Mouse (Mus musculus) stomach, postnatal 0 days (tissue): Measurements from ENCODE around the gene Nudt19. TPM values are rescaled to one million over a fixed set of nuclear protein-coding genes. Genes with fewer than 3 reads are reported as not detected.

ENCODE experiments used
- ATAC-seq: fragments of 200-750 bp; cut with Nextera tagmentation; 2 replicates; pipeline ENCODE4 v1.8.0; 2017; ENCODE audit not compliant: low FRiP score, low TSS enrichment
- DNase-seq: peaks from one replicate; pipeline ENCODE4 v3.0.0-alpha.2; 2016; ENCODE audit warnings: low spot score
- H3K27ac ChIP-seq: fragments of 300-500 bp; sonication (generic); replicated peaks from 2 replicates; pipeline ENCODE4 v1.5.1; 2014; ENCODE audit warnings: mild to moderate bottlenecking, control low read depth
- H3K27me3 ChIP-seq: fragments of 300-500 bp; sonication (generic); 2 replicates; pipeline ENCODE4 v1.6.1; 2014; ENCODE audit warnings: low read length; ENCODE audit not compliant: control insufficient read depth, insufficient read depth
- H3K36me3 ChIP-seq: fragments of 300-500 bp; sonication (generic); 2 replicates; pipeline ENCODE4 v1.6.1; 2014; ENCODE audit warnings: low read length, mixed read lengths; ENCODE audit not compliant: control insufficient read depth, insufficient read depth
- H3K4me1 ChIP-seq: fragments of 300-500 bp; sonication (generic); replicated peaks from 2 replicates; pipeline ENCODE4 v1.6.1; 2014; ENCODE audit warnings: antibody characterized with exemption; ENCODE audit not compliant: control insufficient read depth, insufficient read depth
- H3K4me2 ChIP-seq: fragments of 300-500 bp; sonication (generic); replicated peaks from 2 replicates; pipeline ENCODE4 v1.6.1; 2014; ENCODE audit warnings: low read depth, mild to moderate bottlenecking, control low read depth, moderate library complexity
- H3K4me3 ChIP-seq: fragments of 300-500 bp; sonication (generic); 2 replicates; pipeline ENCODE4 v1.5.1; 2014; ENCODE audit warnings: low read depth, low read length, control low read depth
- H3K9ac ChIP-seq: fragments of 300-500 bp; sonication (generic); 2 replicates; pipeline ENCODE4 v1.6.1; 2014; ENCODE audit warnings: mild to moderate bottlenecking, low read length, control low read depth, mixed read lengths
- H3K9me3 ChIP-seq: fragments of 300-500 bp; sonication (generic); 2 replicates; pipeline ENCODE4 v1.6.1; 2016; ENCODE audit warnings: low read length; ENCODE audit not compliant: control insufficient read depth
- CTCF ChIP-seq: IDR thresholded peaks from 2 replicates; pipeline ENCODE4 v1.5.1; 2016; ENCODE audit warnings: antibody characterized with exemption, low read depth, mild to moderate bottlenecking, moderate library complexity
- EP300 ChIP-seq: optimal IDR thresholded peaks from 2 replicates; pipeline ENCODE3; 2016; ENCODE audit warnings: antibody characterized with exemption
- WGBS: fragments of 180-500 bp; shearing (Covaris S2); extraction: QIAGEN DNeasy Blood & Tissue Kit; methylation state at CpG from one replicate; pipeline ENCODE4 v1.1.7; 2014; 5-methylcytosine and 5-hydroxymethylcytosine counted together
- polyA plus RNA-seq: library from polyadenylated mRNA; unstranded; fragments of >200 nt; fragmentation: Nextera tagmentation; extraction: Ambion mirVana; gene quantifications from 2 replicates; pipeline ENCODE4 v1.2.1, GENCODE M21; 2015

The Nudt19 gene
- polyA plus RNA-seq, 1 experiment from 2014 or later: 60.8 TPM

DNA sequence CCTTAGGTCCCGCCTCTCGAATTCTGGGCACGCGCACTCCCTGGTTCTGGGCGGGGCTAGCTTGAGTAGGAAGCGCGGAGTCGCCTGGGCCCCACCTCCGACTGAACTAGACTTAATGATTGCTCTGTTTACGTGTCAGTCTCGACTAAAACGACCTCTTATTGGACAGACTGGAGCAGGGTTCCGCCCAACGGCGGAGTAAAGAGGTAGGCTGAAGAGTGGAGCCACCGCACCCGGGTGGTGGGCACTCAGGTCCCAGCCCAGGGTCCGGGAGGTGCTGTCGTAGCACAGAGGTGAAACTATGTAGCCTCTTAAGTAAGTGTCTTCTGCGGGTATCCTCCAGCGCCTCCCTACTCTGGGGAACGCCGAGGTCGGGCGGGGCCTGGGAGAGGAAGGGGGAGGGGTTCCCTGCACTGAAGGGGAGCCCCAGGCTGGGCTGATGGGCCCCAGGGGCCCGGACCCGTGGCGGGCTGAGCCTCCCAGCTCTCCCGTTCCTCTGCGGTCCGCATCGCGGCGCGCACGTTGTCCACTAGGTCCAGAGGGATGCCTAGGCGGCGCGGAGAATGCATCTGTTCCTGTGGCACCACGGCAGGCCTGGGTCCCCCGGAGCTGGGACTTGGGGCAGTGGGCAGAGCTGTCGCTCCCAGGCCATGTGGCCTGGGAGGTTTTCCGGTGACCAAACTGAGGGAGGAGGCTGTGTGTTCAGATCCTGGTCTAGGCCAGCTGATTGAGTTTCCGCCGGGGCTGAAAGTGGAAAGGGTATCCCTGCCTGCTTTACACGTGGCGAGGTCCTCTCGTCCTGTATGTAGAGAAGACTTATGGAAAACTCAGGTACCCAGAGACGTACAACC is 30.2 kb upstream of the Nudt19 start, which contains the start of gene Ankrd27:
TSS of gene Ankrd27 (plus strand) at position 190 of the 851 bp plus-strand sequence.
- H3K27ac ChIP-seq: peak within 1 kb of the TSS; percentile 35; the same call in 1 of the 2 replicates
- peaks cover 6% of the 10 kb centered on the region for H3K4me1 ChIP-seq
- peak within 1 kb of the TSS; percentile 98 for H3K4me2 ChIP-seq
- H3K27me3 ChIP-seq: no peaks in the 10 kb centered on the region; the same call in 1 of the 2 replicates
- peak within 1 kb of the TSS; percentile 93 for H3K4me3 ChIP-seq
- H3K36me3 ChIP-seq: no peaks in the 10 kb centered on the region
- TF ChIP-seq CTCF (no peak), EP300 (no peak)
- DNase-seq: peak; percentile 92
- no peaks in the 10 kb centered on the region for H3K9me3 ChIP-seq
- peak within 1 kb of the TSS; percentile 74 for H3K9ac ChIP-seq
- ATAC-seq: peak; percentile 99
- 0% methylated on average over 49 of the region's 49 CpGs for WGBS

DNA sequence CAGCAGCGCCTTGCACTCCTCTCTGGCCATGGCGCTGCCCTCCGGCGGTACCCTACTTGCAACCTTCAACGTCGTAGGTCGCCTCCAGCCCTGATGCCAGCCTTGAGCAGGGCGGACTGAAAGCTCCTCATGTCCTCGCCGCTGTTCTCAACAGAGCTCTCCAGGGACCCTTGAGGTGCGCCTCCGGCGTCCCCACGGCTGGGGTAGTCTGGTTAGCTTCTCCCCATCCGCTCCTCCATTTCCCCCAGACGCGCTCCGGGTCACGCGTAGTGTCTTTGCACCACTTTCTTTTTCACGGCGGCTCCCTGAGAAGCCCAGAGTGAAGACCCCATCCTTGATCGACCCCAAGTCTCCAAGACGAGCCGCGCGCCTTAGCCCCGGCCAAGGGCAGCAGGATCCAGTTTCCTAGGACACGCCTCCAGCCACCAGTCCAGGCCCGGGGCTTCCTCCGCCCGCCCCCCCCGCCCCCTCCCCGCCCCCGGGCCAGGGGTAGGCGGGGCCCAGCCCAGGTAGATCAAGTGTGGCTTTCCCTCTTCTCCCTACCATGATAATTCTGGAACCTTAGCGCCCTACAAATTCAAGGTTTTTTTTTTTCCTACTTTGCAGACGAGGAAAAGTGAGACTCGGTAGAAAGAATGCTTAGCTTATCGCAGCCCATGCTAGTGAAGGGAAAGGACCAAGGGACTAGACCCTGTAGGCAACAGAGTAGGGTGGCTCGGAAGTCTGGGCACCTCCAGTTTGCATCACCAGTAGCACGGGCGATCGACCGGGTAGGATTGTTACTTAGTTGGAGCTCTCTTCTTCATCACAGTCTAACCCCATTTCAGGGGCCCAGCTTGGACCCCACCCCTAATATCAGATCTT is 29.3 kb upstream of the Nudt19 start, which contains the start of gene Rgs9bp:
TSS of gene Rgs9bp (minus strand) at position 392 of the 864 bp plus-strand sequence.
- peak within 1 kb of the TSS; percentile 35; the same call in 1 of the 2 replicates for H3K27ac ChIP-seq
- TF ChIP-seq EP300 (no peak), CTCF (no peak)
- no peaks in the 10 kb centered on the region for H3K36me3 ChIP-seq
- under 1% methylated on average over 40 of the region's 45 CpGs for WGBS
- H3K4me1 ChIP-seq: peaks cover 6% of the 10 kb centered on the region
- peak within 1 kb of the TSS; percentile 98 for H3K4me2 ChIP-seq
- DNase-seq: peak; percentile 73
- peak within 1 kb of the TSS; percentile 93 for H3K4me3 ChIP-seq
- peak within 1 kb of the TSS; percentile 74 for H3K9ac ChIP-seq
- H3K9me3 ChIP-seq: no peaks in the 10 kb centered on the region
- peak; percentile 60 for ATAC-seq
- no peaks in the 10 kb centered on the region; the same call in 1 of the 2 replicates for H3K27me3 ChIP-seq

- Histone ChIP-seq H3K9me3 (no peaks in the 10 kb centered on the region), H3K4me2 (peak overlapping the region; percentile 98), H3K36me3 (no peaks in the 10 kb centered on the region), H3K4me1 (peaks cover 6% of the 10 kb centered on the region), H3K9ac (peak overlapping the region; percentile 32), H3K27ac (no peak overlapping the region), H3K4me3 (peak overlapping the region; percentile 93), H3K27me3 (no peaks in the 10 kb centered on the region; the same call in 1 of the 2 replicates)
- DNase-seq (peak; percentile 54), ATAC-seq (no peak)
- TF ChIP-seq CTCF (no peak), EP300 (no peak)
- WGBS: under 1% methylated on average over 50 of the region's 50 CpGs
Observed at GRCm38 (mm10) chr7:35584786-35585190, 28.7 kb upstream of the Nudt19 start.

DNA sequence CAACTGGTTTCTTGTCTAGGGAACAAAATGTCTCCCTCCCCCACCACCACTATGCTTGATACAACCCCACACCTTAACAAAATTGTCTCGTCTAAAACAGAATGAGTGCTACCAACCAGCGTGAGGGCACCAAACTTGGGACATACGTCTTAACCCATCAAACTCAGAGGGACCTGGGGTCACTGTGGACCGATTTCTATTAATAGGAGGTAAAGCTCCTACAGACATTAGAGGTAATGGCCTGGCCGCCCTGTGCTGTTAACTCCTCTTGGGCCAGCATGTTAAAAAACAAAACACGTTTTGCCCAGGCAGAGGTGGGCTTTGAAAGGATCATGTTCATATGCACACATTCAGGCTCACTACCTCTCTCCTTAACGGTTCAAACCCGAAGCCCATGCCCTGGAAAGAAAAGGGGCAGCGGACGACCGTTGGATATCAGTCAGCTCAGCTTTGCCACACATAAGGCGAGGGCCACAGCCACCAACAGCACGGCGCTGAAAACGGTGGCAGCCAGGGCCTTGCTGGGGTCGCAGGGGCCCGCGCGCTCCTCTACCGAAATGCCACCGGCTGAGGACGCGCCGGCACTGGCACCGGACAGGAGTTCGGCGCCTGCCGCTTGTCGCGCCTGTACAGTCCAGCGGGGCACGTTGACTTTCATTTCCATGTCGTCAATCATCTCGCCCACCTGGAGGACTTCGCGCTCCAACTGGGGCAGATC is 28.1 kb upstream of the Nudt19 start:
- no peaks in the 10 kb centered on the region for H3K36me3 ChIP-seq
- no peaks in the 10 kb centered on the region; the same call in 1 of the 2 replicates for H3K27me3 ChIP-seq
- no peak for ATAC-seq
- DNase-seq: no peak
- peak overlapping the region; percentile 32 for H3K9ac ChIP-seq
- WGBS: 6% methylated on average over 36 of the region's 36 CpGs
- peak overlapping the region; percentile 93 for H3K4me3 ChIP-seq
- H3K4me1 ChIP-seq: peaks cover 6% of the 10 kb centered on the region
- no peak overlapping the region for H3K27ac ChIP-seq
- peak overlapping the region; percentile 98 for H3K4me2 ChIP-seq
- H3K9me3 ChIP-seq: no peaks in the 10 kb centered on the region
- TF ChIP-seq CTCF (no peak), EP300 (no peak)

DNA sequence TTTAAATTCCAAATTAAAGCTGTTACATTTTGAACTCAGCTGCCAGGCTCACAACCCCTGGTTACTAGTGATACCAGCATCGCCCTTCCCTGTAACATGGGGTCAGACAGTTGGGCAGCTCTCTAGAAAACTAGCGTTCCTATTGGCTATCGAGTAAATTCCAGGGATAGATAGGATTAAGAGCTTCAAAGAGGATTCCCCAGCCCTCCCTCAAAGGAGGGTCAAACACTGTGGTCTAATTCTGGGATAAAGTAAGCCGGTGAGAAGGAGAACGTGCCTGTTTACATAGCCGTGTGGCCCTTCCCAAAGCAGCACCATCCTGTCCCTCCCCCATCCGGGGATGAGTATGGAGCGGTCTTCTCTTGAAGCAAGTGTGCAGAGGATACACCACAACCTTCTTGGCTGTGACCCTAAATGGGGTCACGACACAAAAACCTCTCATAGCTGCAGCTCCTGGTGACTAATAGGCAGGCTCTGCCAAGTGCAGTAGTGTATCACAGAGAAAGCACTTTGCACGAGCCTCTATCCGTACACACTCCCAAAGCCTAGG is 27.4 kb upstream of the Nudt19 start:
- H3K27me3 ChIP-seq: no peaks in the 10 kb centered on the region; the same call in 1 of the 2 replicates
- H3K36me3 ChIP-seq: no peaks in the 10 kb centered on the region
- H3K4me2 ChIP-seq: no peak overlapping the region
- H3K27ac ChIP-seq: no peak overlapping the region
- DNase-seq (no peak), ATAC-seq (no peak)
- no peak for TF ChIP-seq CTCF
- TF ChIP-seq EP300: no peak
- WGBS: 20% methylated on average over 11 of the region's 11 CpGs
- no peak overlapping the region for H3K9ac ChIP-seq
- H3K4me3 ChIP-seq: no peak overlapping the region
- no peaks in the 10 kb centered on the region for H3K9me3 ChIP-seq
- H3K4me1 ChIP-seq: peaks cover 6% of the 10 kb centered on the region
